Mouse (Mus musculus): ENCODE results near the gene Qrich1. TPM values are rescaled to one million over a fixed set of nuclear protein-coding genes. Genes with fewer than 3 reads are reported as not detected.

Qrich1 gene
- 61.3 and 67.2 TPM in 2 replicates for polyA plus RNA-seq (2015; fragmentation: Nextera tagmentation; extraction: Ambion mirVana)

DNA sequence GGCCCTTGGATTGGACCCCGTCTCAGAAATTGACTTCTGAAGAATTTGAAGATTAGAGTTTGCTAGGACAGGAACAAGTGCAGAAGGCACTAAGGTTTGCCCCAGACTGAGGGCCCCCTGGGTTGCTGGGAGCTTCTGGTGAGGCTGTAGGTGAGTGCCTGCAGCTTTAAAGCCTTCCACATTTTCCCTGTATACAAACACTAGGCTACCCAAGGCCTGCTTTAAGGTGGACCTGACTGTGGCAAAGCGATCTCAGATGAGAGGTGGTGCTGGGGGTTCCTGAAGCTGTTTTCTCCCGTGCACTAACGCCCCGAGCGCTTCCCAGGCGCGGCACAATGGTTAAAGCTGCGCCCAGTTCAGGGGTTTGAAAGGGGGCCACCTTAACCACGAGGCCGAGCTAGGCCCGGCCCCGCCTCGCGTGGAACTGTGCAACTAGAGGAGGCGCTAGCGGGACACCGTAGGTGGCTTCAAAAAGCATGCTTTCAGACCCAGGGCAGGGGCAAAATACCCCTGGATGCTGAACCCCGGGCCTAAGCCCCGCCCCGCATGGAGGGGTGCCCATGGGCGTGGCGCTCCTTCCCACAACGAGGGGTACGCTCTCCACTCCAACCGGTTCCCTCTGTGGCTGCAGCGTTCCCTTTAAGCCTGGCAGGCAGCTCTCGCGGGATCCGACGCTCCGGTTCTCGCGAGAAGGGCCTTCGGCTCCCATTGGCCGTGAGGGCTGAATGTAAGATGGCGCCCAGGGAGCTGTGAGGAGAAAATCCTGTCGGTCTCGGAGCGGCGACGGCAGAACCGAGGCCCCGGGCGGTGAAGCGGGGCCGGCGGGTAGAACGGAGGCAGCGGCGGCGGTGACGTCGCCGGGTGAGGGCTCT is at the start of gene Qrich1:
Qrich1 (plus strand) TSS at position 427 of the 872 bp plus-strand sequence.

DNA sequence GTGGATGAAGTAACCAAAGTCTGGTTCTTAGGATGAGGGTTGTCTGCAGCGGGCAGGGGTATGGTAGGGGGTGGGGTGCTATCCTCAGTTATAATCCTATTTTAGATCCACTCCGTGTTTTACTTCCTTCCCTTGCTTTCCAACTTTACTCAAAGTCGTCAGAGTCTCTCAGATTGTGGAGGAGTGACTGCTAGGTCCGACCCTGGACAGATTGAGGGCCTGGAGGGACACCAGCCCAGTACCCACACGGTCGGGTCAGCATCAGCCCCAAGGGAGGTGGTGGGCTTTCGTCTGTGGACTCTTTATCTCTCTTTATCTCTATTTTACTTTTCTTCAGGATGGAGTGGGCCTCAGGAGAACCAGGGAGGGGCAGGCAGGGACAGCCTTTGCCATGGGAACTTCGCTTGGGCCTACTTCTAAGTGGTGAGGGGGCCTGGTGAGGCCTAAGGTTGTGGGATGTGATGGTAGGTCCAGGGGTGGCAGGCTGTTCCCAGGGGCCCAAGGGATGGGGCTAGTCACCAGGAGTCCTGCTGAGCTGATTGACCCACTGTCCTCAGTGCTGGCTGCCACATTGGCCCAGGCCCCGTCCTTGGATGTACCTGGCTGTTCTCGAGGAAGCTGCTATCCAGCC is 36.8 kb upstream of the Qrich1 start, which contains the start of gene Lamb2:
Lamb2 (plus strand) TSS at position 16 of the 631 bp plus-strand sequence.

DNA sequence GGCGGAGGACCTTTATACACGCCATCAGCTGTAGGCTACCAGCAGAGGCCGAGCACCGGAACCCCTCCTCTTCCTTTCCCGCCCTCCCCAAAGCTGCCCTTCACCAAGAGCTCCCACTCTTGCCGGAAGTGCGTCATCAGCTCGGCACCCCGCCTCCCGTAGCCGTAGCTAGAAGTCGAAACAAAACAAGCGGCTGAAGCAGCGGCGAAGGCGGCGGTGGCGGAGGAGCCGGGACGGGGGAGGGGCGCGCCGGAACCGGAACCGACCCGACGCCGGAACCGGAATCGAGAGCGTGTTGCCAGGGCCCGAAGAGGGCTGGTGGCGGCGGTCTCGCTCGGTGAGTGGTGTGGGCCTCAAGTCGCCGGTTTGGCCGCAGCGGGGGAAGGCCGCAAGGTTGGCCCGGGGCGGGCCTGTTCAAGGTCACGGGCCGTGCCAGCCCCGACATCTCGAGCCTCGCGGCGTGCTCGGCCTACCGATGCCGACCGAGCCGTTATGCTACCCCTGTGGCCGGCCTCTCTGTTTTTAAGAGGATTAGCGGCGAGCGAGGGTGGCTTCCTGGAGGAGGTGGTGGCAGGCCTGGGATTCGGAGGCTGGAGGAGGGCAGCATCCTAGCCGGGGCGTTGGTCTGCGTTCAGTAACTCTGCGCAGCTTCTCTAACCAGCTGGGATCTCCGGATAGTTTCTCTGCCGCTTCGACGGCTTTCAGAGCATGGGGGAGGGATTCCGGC is 25.9 kb upstream of the Qrich1 start, which contains the start of gene Usp19:
Usp19 (plus strand) TSS at position 44 of the 727 bp plus-strand sequence.

DNA sequence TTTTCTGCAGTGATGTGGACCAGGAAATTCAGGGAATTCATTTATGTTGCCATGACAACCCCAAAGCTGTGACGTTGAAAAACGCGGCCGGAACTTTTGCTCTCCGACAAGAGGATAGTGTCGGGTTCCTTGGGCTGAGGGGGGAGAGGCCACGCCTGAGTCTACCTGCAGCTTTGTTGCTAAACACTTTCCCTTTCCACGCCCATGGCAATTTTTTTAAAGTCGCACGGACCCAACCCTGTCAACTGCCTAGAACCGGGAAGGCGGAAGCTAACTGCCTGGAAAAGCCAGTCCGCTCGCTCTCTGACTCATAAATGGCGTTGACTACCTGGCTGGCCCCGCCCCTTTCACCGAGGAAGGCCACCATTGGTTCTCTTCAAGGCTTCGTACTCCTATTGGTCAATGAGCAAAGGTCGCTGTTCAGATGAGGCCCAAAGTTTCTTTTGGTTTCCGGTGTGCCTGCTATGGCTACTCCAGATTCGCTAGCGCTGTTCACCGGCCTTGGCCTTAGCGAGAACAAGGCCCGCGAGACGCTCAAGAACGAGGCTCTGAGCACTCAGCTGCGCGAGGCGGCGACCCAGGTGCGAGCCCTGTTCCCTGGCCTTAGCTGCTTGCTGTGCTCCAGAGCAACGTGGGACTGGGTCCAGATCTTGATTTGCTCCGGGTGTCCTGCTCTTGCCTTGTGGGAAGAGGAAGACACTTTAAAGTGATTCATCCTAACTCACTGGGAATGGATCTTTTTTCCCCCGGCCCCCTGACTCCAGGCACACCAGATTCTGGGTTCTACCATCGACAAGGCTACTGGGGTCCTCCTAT is 8.8 kb upstream of the Qrich1 start, which contains the start of gene Qars:
Qars (plus strand) TSS at position 88 of the 816 bp plus-strand sequence.

DNA sequence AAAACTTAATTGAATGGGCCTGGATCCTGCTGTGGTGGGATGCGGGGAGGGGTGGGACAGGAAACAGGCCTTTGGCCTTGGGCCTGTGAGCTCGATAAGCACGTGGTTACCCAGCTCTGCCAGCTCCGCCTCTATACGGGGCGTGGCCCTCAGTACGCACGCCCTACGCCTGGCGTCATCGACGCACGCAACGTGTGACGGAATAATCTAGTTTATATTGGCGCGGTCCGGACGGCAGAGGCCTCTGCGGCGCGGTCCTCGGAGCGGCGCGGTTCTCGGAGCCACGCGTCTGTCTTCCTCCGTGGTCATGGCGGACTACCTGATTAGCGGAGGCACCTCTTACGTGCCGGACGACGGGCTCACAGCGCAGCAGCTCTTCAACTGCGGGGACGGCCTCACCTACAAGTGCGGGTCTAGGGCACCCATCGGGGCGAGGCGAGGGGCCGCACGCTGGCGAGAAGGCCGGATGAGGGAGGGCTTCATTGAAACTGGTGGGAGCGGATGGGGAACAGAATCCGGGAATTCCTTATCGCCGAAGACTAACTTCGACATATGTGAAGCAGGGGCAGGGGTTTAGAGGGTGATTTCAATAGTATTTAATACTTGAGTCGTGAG is 43.7 kb downstream of the Qrich1 start, which contains the start of gene Impdh2:
Impdh2 (plus strand) TSS at position 60 of the 615 bp plus-strand sequence.

DNA sequence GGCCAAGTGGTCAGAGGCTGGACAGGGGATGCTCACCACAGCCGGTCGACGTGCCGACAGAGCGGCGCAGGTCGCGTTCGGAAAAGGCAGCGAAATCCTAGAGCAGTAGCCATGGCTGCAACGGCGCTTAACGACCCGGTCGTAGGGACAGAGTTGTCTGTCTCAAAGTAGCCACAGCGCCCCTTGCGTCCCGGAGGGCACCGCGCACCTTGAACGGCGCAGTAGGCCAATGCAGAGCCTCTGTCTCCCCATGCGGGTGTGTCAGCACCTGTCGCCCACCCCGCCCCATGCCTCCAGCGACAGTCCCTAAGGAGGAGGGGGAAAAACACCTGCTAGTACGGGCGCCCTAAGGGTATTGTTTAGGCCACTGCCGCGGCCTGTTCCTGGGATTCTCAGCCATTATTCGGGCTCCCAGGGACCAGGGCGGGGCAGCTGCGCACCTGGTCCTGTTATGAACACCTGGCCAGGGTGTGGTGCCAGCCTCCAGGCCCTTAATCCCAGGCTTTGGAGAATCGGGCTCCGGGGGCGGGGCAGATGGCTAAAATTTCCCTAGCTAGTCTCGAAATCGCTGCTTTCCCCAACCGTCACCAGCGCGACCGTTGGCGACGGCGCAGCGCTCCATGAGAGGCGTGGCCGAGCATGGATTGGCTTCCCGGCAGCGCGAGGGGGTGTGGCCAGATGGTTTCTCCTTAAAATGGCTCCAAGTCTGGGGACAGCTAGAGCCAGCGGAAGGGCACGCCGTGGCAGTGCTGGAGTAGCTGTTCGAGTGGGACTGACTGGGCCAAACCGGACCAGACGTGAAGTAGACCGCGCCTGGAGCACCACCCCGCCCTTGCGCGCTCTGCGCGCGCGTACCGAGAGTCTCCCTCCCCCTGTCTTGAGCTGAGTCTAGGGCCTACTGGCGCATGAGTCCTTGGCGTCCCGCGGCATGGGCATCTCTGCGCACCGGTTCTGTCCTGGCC is 50.5 kb downstream of the Qrich1 start, which contains the start of gene Ndufaf3:
Ndufaf3 (minus strand) TSS at position 620 of the 962 bp plus-strand sequence.

DNA sequence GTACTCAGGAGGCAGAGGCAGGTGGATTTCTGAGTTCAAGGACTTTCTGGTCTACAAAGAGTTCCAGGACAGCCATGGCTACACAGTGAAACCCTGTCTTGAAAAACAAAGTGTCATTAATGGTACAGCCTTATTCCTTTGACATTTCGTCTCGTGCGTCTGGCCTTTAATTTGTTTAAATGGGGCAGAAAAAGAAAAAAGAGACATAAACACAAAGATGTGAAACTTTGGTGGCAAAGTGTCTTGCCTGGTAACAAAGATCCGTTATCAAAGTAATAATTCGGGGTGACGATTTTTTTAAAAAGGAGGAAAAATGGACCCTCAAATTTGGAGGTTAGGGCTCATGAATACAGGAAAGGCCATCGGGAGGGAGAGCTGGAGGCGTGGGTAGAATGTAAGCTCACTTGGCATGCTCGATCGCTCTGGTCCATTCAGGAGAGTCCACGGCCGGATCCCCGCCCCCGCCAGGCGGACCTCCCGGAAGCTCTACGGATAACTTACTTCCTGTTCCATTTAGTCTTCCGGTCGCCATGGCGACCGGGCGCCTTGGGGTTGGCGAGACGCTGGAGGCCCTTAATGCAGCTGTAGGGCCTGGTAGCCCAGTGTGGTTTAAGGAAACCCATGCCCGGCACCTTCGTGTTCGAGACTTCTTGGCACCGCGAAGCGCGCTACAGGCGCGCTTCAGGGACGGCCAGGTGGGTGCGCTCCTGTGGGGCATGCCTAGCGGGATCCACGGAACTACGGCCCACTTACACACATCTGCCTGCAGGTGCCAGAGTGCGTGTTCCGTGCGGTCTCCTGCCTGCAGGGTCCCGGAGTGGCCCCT is 53.0 kb downstream of the Qrich1 start, which contains the start of gene Dalrd3:
Dalrd3 (plus strand) TSS at position 506 of the 826 bp plus-strand sequence.

DNA sequence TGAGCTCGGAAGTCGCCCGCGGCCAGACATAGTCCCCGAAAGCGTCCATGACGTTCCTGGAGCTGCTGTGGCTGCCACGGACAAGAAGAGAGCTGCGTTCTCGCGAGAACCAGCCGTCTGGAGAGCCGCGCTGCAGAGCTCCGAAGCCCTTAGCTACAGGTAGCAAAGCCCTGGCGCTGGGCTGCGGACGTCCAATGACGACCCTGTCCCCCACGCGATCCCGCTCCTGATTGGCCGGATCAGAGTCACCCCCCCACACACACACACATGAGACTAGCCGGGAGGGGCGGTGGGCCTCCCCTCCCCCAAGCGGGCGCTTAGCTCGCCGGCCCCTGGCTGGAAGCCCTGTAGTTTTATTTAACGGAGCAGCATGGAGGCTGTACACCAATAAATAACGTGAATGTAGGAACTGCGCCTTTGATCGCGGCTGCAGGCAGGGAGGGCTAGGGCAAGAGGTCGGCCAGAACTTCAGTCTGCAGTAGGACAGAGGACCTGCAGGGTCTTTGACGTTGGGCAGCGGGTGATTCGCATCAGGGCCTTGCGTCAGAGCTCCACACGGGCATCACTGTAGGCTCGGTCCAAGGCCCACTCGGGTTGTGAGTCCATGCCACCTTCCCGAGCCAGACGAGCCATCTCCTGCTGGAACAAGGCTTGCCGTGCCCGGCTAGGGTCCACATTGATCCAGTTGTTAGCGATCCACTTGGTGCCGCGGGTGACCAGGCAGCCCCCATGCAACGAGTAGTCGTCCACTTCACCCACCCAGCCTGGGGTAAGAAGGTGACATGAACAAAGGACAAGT is 62.1 kb downstream of the Qrich1 start, which contains the start of gene Wdr6:
Wdr6 (minus strand) TSS at position 195 of the 799 bp plus-strand sequence.

DNA sequence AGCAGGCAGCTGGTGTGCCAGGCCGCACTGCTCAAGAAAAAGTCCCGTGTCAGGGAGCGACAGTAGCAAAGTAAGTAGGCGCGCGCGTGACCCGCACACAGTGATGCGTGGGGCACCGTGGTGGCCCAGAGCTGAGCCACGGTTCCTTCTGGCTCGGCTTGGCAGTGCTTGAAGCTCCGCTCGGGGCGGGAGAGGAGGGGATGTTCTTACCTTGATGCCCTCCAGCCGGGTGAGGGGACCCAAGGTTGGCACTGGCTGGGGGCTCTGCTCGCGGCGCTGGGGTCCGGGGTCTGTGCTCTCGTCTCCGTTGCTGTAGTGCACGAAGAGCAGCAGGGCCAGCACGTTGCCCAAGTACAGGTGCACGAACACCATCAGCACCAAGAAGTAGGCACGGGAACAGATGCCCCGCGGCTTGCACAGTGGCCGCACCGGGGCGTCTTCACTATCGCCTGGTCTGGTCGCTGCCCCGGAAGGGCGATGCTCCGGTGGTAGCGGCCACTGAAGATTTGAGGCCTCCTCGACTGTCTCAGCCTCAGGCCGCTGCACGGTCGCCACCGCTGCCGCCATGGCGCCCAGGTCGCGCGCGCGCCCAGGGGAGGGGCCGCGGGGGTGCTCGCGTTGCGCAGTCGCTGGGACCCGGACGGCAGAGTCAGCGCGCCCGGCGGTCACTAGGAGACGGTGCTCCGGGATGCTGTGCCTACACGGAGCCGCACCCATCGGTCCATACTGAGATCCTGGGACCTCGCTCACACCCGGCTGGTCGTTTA is 80.6 kb downstream of the Qrich1 start, which contains the start of gene P4htm:
P4htm (minus strand) TSS at position 670 of the 767 bp plus-strand sequence.

MicroRNA genes within 50 kb of the gene (microRNA counts, 519-probe panel; counts per million panel counts)
- 3,760 counts per million, percentile 66 among the panel's probes with 10 or more counts for microRNA mmu-miR-191
- microRNA mmu-miR-425 = 3,283 counts per million, percentile 53 among the panel's probes with 10 or more counts

Small RNA genes within 50 kb of the gene (microRNA-seq; reads per million reads assigned to microRNA genes)
- gene Gm24083 = not detected
- not detected for gene Mir191
- gene Mir425 = 2,407 reads per million, percentile 82 among the genes with 10 or more reads in this experiment

Other genes with a start within 250 kb of the Qrich1 start
- 37.6 and 38.5 TPM in 2 replicates for gene Nicn1, start 226.4 kb upstream of the Qrich1 start, polyA plus RNA-seq (2015; fragmentation: Nextera tagmentation; extraction: Ambion mirVana)
- 14.0 and 15.7 TPM in 2 replicates for gene Amt, start 220.0 kb upstream of the Qrich1 start, polyA plus RNA-seq (2015; fragmentation: Nextera tagmentation; extraction: Ambion mirVana)
- 420 and 517 TPM in 2 replicates for gene Rhoa, start 210.7 kb upstream of the Qrich1 start, polyA plus RNA-seq (2015; fragmentation: Nextera tagmentation; extraction: Ambion mirVana)
- gene Tcta, start 210.6 kb upstream of the Qrich1 start, polyA plus RNA-seq (2015; fragmentation: Nextera tagmentation; extraction: Ambion mirVana) = 67.6 and 71.3 TPM in 2 replicates
- gene Gpx1, start 177.9 kb upstream of the Qrich1 start, polyA plus RNA-seq (2015; fragmentation: Nextera tagmentation; extraction: Ambion mirVana) = 814 and 969 TPM in 2 replicates
- gene Usp4, start 169.0 kb upstream of the Qrich1 start, polyA plus RNA-seq (2015; fragmentation: Nextera tagmentation; extraction: Ambion mirVana) = 58.2 and 60.8 TPM in 2 replicates
- 0.11 and 0.19 TPM in 2 replicates for gene 1700102P08Rik, start 124.0 kb upstream of the Qrich1 start, polyA plus RNA-seq (2015; fragmentation: Nextera tagmentation; extraction: Ambion mirVana)
- gene Ccdc36, start 88.3 kb upstream of the Qrich1 start, polyA plus RNA-seq (2015; fragmentation: Nextera tagmentation; extraction: Ambion mirVana) = 0.29 and 0.34 TPM in 2 replicates
- gene BC048562, start 80.3 kb upstream of the Qrich1 start, polyA plus RNA-seq (2015; fragmentation: Nextera tagmentation; extraction: Ambion mirVana) = not detected in 2 replicates
- 34.8 and 36.1 TPM in 2 replicates for gene Ccdc71, start 56.3 kb upstream of the Qrich1 start, polyA plus RNA-seq (2015; fragmentation: Nextera tagmentation; extraction: Ambion mirVana)
- 33.7 and 35.9 TPM in 2 replicates for gene Klhdc8b, start 55.2 kb upstream of the Qrich1 start, polyA plus RNA-seq (2015; fragmentation: Nextera tagmentation; extraction: Ambion mirVana)
- gene Lamb2, start 37.1 kb upstream of the Qrich1 start, polyA plus RNA-seq (2015; fragmentation: Nextera tagmentation; extraction: Ambion mirVana) = 44.4 and 47.7 TPM in 2 replicates
- 32.0 and 32.9 TPM in 2 replicates for gene Usp19, start 26.2 kb upstream of the Qrich1 start, polyA plus RNA-seq (2015; fragmentation: Nextera tagmentation; extraction: Ambion mirVana)
- gene Qars, start 9.1 kb upstream of the Qrich1 start, polyA plus RNA-seq (2015; fragmentation: Nextera tagmentation; extraction: Ambion mirVana) = 67.1 and 72.1 TPM in 2 replicates
- 69.2 and 70.6 TPM in 2 replicates for gene Impdh2, start 43.5 kb downstream of the Qrich1 start, polyA plus RNA-seq (2015; fragmentation: Nextera tagmentation; extraction: Ambion mirVana)
- gene Ndufaf3, start 50.6 kb downstream of the Qrich1 start, polyA plus RNA-seq (2015; fragmentation: Nextera tagmentation; extraction: Ambion mirVana) = 36.5 and 41.8 TPM in 2 replicates
- 38.5 and 41.8 TPM in 2 replicates for gene Dalrd3, start 53.1 kb downstream of the Qrich1 start, polyA plus RNA-seq (2015; fragmentation: Nextera tagmentation; extraction: Ambion mirVana)
- 29.2 and 32.3 TPM in 2 replicates for gene Wdr6, start 61.9 kb downstream of the Qrich1 start, polyA plus RNA-seq (2015; fragmentation: Nextera tagmentation; extraction: Ambion mirVana)
- gene P4htm, start 80.9 kb downstream of the Qrich1 start, polyA plus RNA-seq (2015; fragmentation: Nextera tagmentation; extraction: Ambion mirVana) = 7.3 and 9.2 TPM in 2 replicates
- gene Arih2, start 132.6 kb downstream of the Qrich1 start, polyA plus RNA-seq (2015; fragmentation: Nextera tagmentation; extraction: Ambion mirVana) = 29.9 and 32.6 TPM in 2 replicates
- gene Slc25a20, start 145.3 kb downstream of the Qrich1 start, polyA plus RNA-seq (2015; fragmentation: Nextera tagmentation; extraction: Ambion mirVana) = 41.8 and 42.2 TPM in 2 replicates
- gene Prkar2a, start 172.5 kb downstream of the Qrich1 start, polyA plus RNA-seq (2015; fragmentation: Nextera tagmentation; extraction: Ambion mirVana) = 21.9 and 24.5 TPM in 2 replicates